Mouse (Mus musculus) lung, embryonic 16.5 days (tissue): ENCODE data around the gene Sgip1. TPM values are rescaled to one million over a fixed set of nuclear protein-coding genes. Genes with fewer than 3 reads are reported as not detected.

ENCODE experiments used
- ATAC-seq: fragments of 200-750 bp; cut with Nextera tagmentation; 2 replicates; pipeline ENCODE4 v1.8.0; 2017; ENCODE audit warnings: low read depth, mild to moderate bottlenecking, moderate library complexity
- H3K27ac ChIP-seq: fragments of 300-500 bp; sonication (generic); 2 replicates; pipeline ENCODE4 v1.5.1; 2014; ENCODE audit warnings: mild to moderate bottlenecking, control low read depth, low read length
- H3K27me3 ChIP-seq: fragments of 300-500 bp; sonication (generic); 2 replicates; pipeline ENCODE4 v1.6.1; 2014; ENCODE audit warnings: low read depth, low read length, mixed read lengths; ENCODE audit not compliant: control insufficient read depth, insufficient read depth
- H3K36me3 ChIP-seq: fragments of 300-500 bp; sonication (generic); 2 replicates; pipeline ENCODE4 v1.6.1; 2014; ENCODE audit warnings: low read length; ENCODE audit not compliant: control insufficient read depth, insufficient read depth
- H3K4me1 ChIP-seq: fragments of 300-500 bp; sonication (generic); replicated peaks from 2 replicates; pipeline ENCODE4 v1.6.1; 2014; ENCODE audit warnings: low read length, mixed read lengths; ENCODE audit not compliant: control insufficient read depth, insufficient read depth
- H3K4me2 ChIP-seq: fragments of 300-500 bp; sonication (generic); 2 replicates; pipeline ENCODE4 v1.6.1; 2014; ENCODE audit warnings: low read depth, low read length, control low read depth
- H3K4me3 ChIP-seq: fragments of 300-500 bp; sonication (generic); 2 replicates; pipeline ENCODE4 v1.5.1; 2014; ENCODE audit warnings: mild to moderate bottlenecking, low read length, control low read depth
- H3K9ac ChIP-seq: fragments of 300-500 bp; sonication (generic); 2 replicates; pipeline ENCODE4 v1.6.1; 2014; ENCODE audit warnings: low read length, control low read depth
- H3K9me3 ChIP-seq: fragments of 300-500 bp; sonication (generic); 2 replicates; pipeline ENCODE4 v1.6.1; 2016; ENCODE audit warnings: low read length; ENCODE audit not compliant: control insufficient read depth
- WGBS: fragments of 180-500 bp; shearing (Covaris S2); extraction: QIAGEN DNeasy Blood & Tissue Kit; methylation state at CpG from one replicate; pipeline ENCODE4 v1.1.7; 2014; 5-methylcytosine and 5-hydroxymethylcytosine counted together
- polyA plus RNA-seq: library from polyadenylated mRNA; unstranded; fragments of >200 nt; fragmentation: Nextera tagmentation; extraction: Ambion mirVana; gene quantifications from 2 replicates; pipeline ENCODE4 v1.2.1, GENCODE M21; 2015

Sgip1 gene
- polyA plus RNA-seq, 1 experiment from 2014 or later = 8.2 TPM

GRCm38 (mm10) chr4:102971159-102971558, 230.1 kb downstream of the Sgip1 start:
- H3K4me3 ChIP-seq = no peak overlapping the region
- H3K36me3 ChIP-seq = no peaks in the 10 kb centered on the region
- no peaks in the 10 kb centered on the region for H3K9me3 ChIP-seq
- ATAC-seq = no peak
- no peaks in the 10 kb centered on the region for H3K4me1 ChIP-seq
- no peak overlapping the region for H3K4me2 ChIP-seq
- H3K27ac ChIP-seq = no peak overlapping the region
- H3K27me3 ChIP-seq = no peaks in the 10 kb centered on the region; the same call in 1 of the 2 replicates
- 67% methylated on average over 5 of the region's 5 CpGs for WGBS
- no peak overlapping the region for H3K9ac ChIP-seq

GRCm38 (mm10) chr4:102972071-102972470, 231.0 kb downstream of the Sgip1 start:
- no peak overlapping the region for H3K9ac ChIP-seq
- 77% methylated on average over 3 of the region's 3 CpGs for WGBS
- H3K4me2 ChIP-seq = no peak overlapping the region
- ATAC-seq = no peak
- H3K4me3 ChIP-seq = no peak overlapping the region
- H3K27me3 ChIP-seq = no peaks in the 10 kb centered on the region; the same call in none of the 2 replicates
- H3K9me3 ChIP-seq = no peaks in the 10 kb centered on the region
- no peaks in the 10 kb centered on the region for H3K36me3 ChIP-seq
- no peaks in the 10 kb centered on the region for H3K4me1 ChIP-seq
- H3K27ac ChIP-seq = no peak overlapping the region

GRCm38 (mm10) chr4:102974172-102974571, 233.1 kb downstream of the Sgip1 start:
- Histone ChIP-seq H3K27me3 (peaks cover 8% of the 10 kb centered on the region), H3K9me3 (no peaks in the 10 kb centered on the region), H3K36me3 (no peaks in the 10 kb centered on the region), H3K4me1 (peaks cover 9% of the 10 kb centered on the region), H3K9ac (no peak overlapping the region), H3K27ac (no peak overlapping the region), H3K4me2 (no peak overlapping the region), H3K4me3 (no peak overlapping the region)
- ATAC-seq = no peak
- 50% methylated on average over 5 of the region's 5 CpGs for WGBS

GRCm38 (mm10) chr4:102976290-102977275, 235.5 kb downstream of the Sgip1 start:
- no peak overlapping the region for H3K9ac ChIP-seq
- no peak overlapping the region for H3K27ac ChIP-seq
- H3K27me3 ChIP-seq = peaks cover 8% of the 10 kb centered on the region
- no peak overlapping the region for H3K4me3 ChIP-seq
- ATAC-seq = no peak
- whole genome bisulfite sequencing = 51% methylated on average over 12 of the region's 12 CpGs
- H3K36me3 ChIP-seq = no peaks in the 10 kb centered on the region
- H3K9me3 ChIP-seq = peaks cover 3% of the 10 kb centered on the region; the same call in 1 of the 2 replicates
- no peak overlapping the region for H3K4me2 ChIP-seq
- peaks cover 9% of the 10 kb centered on the region for H3K4me1 ChIP-seq

GRCm38 (mm10) chr4:102977778-102978321, 236.8 kb downstream of the Sgip1 start:
- no peak for ATAC-seq
- peaks cover 8% of the 10 kb centered on the region for H3K27me3 ChIP-seq
- H3K4me1 ChIP-seq = peaks cover 9% of the 10 kb centered on the region
- 9% methylated on average over 16 of the region's 16 CpGs for WGBS
- peak overlapping the region; percentile 60 for H3K4me2 ChIP-seq
- no peak overlapping the region for H3K9ac ChIP-seq
- no peaks in the 10 kb centered on the region for H3K36me3 ChIP-seq
- no peak overlapping the region for H3K27ac ChIP-seq
- no peak overlapping the region for H3K4me3 ChIP-seq
- H3K9me3 ChIP-seq = peaks cover 3% of the 10 kb centered on the region; the same call in 1 of the 2 replicates

- no peaks in the 10 kb centered on the region for H3K36me3 ChIP-seq
- peak within 1 kb of the TSS; percentile 38 for H3K4me3 ChIP-seq
- no peak within 1 kb of the TSS for H3K27ac ChIP-seq
- 0% methylated on average over 13 of the region's 13 CpGs for WGBS
- peak; percentile 54 for ATAC-seq
- H3K4me2 ChIP-seq = peak within 1 kb of the TSS; percentile 60
- H3K9me3 ChIP-seq = peaks cover 3% of the 10 kb centered on the region; the same call in 1 of the 2 replicates
- H3K4me1 ChIP-seq = peaks cover 9% of the 10 kb centered on the region
- H3K9ac ChIP-seq = peak within 1 kb of the TSS; percentile 35; the same call in 1 of the 2 replicates
- peaks cover 8% of the 10 kb centered on the region for H3K27me3 ChIP-seq
Measured at GRCm38 (mm10) chr4:102978440-102978839, 237.3 kb downstream of the Sgip1 start, which contains the start of gene Tctex1d1. TSS of gene Tctex1d1 (plus strand) at chr4:102978606.

GRCm38 (mm10) chr4:102979385-102979784, 238.3 kb downstream of the Sgip1 start:
- Histone ChIP-seq H3K4me2 (peak overlapping the region; percentile 60; the same call in 1 of the 2 replicates), H3K36me3 (no peaks in the 10 kb centered on the region), H3K9ac (no peak overlapping the region), H3K4me3 (no peak overlapping the region), H3K9me3 (peaks cover 3% of the 10 kb centered on the region; the same call in 1 of the 2 replicates), H3K27ac (no peak overlapping the region), H3K27me3 (peaks cover 8% of the 10 kb centered on the region), H3K4me1 (peaks cover 9% of the 10 kb centered on the region)
- WGBS = 55% methylated on average over 5 of the region's 5 CpGs
- ATAC-seq = no peak

GRCm38 (mm10) chr4:102981709-102982108, 240.6 kb downstream of the Sgip1 start:
- 73% methylated on average over 8 of the region's 8 CpGs for WGBS
- peaks cover 9% of the 10 kb centered on the region for H3K4me1 ChIP-seq
- peaks cover 8% of the 10 kb centered on the region for H3K27me3 ChIP-seq
- H3K27ac ChIP-seq = no peak overlapping the region
- no peak overlapping the region for H3K9ac ChIP-seq
- no peak overlapping the region for H3K4me3 ChIP-seq
- no peak overlapping the region for H3K4me2 ChIP-seq
- H3K9me3 ChIP-seq = peaks cover 3% of the 10 kb centered on the region; the same call in 1 of the 2 replicates
- no peaks in the 10 kb centered on the region for H3K36me3 ChIP-seq
- no peak for ATAC-seq

- peaks cover 2% of the 10 kb centered on the region; the same call in 1 of the 2 replicates for H3K9me3 ChIP-seq
- no peak overlapping the region for H3K4me3 ChIP-seq
- H3K36me3 ChIP-seq = no peaks in the 10 kb centered on the region
- no peak for ATAC-seq
- H3K27me3 ChIP-seq = no peaks in the 10 kb centered on the region
- no peak overlapping the region for H3K4me2 ChIP-seq
- 61% methylated on average over 7 of the region's 7 CpGs for WGBS
- H3K27ac ChIP-seq = no peak overlapping the region
- H3K9ac ChIP-seq = no peak overlapping the region
- H3K4me1 ChIP-seq = no peaks in the 10 kb centered on the region
Measured at GRCm38 (mm10) chr4:102986173-102986572, 245.1 kb downstream of the Sgip1 start.
